Mouse (Mus musculus): ENCODE results near the gene Galnt13. TPM values are rescaled to one million over a fixed set of nuclear protein-coding genes. Genes with fewer than 3 reads are reported as not detected.
"Not testable (repeated sequence)": the region's sequence is repeated elsewhere in the genome, so short reads cannot be mapped to it uniquely, and the experiment has no call there.

Galnt13 gene
- total and polyA plus RNA-seq, 3 experiments = 0.01 to 0.48 (median 0.06) TPM

DNA sequence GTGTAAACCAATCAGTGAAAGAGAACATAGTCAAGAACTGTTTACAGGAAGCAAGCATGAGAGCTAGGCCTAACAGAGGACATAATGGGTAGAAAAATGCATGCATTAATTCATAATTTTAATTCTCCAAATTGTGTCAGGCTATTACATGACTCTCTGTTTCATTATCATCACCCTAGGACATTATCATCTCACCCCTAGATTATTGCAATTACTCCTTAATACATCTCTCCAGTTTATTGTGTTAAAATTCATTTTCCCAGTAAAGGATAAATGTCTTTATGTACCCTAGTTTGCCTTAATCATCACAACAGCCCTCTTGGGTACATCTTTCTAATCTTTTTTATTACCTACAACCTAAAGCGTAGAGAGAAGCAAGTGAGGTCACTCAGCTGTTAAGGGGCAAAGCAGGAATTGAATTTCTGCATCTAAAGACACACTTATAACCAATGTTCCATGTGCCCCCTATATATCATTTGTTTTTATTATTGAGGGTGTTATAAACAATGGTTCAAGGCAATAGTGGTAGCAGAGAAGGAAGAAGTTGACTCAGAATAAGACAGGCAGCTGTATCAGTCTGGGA, 479.1 kb downstream of the Galnt13 start:
- DNase-seq = no peak

- no peak for DNase-seq
Observed at GRCm38 (mm10) chr2:54936369-54936768, 500.3 kb downstream of the Galnt13 start.

DNA sequence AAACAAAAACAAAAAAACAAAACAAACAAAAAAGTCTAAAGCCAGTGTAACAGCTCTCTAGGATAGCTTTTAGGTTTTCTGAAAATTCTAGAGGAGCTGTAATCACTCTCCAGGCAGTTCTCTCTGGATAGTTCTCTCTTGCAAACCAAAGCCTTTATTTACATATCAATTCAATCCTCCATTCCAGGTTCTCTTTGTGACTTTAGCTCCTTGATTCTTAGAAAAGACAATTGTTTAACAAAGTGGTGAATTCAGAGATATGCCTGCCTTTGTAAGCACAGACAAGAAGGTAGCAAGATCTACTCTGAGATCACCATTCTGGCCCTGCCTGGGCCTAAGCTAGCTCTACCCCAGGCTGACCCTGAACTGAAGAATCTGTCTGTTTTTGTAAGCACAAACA, 501.2 kb downstream of the Galnt13 start:
- DNase-seq = no peak

DNA sequence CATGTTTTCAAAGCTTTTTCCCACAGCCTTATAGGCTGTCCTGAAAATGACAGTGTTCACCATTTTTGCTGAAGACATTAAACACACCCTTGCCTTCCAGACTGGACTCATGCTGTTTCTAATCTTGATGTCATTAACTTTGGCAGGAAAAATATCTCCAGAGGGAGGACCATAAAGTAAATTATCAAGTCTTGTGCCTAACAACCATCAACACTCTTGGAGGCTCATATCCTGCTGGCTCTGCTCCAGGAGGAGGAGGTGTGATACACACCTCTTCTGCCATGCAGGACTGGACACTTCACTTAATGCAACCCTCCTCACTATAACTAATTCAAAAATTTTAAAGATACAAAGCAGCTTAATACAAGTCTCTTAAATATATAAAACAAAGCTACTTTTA, 502.0 kb downstream of the Galnt13 start:
- DNase-seq = no peak

DNA sequence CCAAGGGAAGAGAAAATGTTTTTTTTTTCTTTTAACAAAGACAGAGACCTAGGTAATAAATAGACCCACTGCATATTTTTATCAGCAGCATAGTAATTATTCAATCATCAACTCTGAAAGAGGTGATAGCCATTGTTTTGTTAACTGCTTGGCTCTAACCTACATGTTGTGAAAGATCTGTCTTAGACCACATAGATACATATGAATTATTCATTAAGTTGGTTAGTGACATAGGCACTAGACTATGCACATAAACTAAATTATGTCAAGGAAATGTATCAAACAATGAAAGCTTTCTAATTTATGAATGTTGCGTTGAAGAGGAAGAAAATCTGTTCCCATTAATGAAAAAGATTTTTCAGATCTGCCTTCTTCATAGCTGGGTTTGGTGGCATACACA, 507.3 kb downstream of the Galnt13 start:
- no peak for DNase-seq

- no peak for DNase-seq
Observed at GRCm38 (mm10) chr2:54983839-54984238, 547.7 kb downstream of the Galnt13 start.

GRCm38 (mm10) chr2:55022539-55022938, 586.4 kb downstream of the Galnt13 start:
- not testable (repeated sequence) for DNase-seq

DNA sequence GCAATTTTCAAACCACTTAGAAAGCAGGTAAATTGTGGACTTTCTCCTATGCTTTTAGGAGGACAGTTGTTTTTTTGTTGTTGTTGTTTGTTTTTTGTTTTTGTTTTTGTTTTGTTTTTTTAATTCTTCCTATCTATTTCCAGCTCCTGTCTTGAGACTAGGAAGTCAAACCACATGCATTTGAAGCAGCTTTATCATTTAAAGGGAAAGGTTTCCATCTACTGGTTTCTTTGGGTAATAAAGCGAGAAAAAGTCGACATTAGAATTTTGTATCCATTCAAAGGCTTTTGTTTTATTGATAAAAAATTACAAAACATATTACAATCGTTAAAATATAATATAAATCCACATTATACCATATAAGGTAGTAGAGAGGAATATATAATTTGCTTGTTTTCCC, 598.5 kb downstream of the Galnt13 start:
- no peak for DNase-seq

GRCm38 (mm10) chr2:55065469-55066315, 629.6 kb downstream of the Galnt13 start:
- DNase-seq = no peak

DNA sequence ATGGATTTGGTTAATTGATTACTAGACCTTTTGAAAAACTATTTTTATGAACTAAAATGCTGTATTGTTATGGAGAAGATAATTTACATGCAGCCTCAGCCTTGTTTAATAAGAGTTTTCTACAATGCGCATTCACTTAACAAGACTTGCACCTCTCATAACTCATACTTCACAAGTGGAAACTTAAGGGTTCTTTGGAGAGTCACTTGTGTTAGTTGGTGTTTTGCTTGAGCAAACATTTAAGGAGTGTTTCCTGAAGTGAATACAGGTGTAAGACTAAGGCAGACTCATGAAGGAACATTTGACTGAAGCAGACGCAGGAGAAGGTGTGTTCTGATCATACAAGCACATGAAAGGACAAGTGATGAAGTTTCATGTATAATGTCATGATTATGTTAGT, 649.5 kb downstream of the Galnt13 start:
- no peak for DNase-seq

DNA sequence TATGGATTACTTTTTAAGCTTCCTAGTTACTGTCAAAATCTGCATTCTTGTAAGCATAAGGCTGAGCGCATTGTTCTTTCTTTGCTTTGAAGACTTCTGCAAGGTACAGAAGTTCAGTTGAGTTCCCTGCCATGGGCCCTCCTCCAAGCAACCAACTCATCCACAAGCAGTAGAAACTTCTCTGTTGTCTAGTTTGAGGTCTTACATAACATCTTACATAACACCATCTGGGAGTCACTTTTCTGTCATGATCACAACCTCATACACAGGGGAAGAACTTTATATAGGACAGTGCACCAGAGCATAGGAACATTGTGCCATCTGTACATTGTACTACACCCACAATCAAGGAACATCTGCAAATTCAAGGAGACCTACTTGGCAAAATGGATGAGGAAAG, 651.9 kb downstream of the Galnt13 start:
- DNase-seq = no peak

DNA sequence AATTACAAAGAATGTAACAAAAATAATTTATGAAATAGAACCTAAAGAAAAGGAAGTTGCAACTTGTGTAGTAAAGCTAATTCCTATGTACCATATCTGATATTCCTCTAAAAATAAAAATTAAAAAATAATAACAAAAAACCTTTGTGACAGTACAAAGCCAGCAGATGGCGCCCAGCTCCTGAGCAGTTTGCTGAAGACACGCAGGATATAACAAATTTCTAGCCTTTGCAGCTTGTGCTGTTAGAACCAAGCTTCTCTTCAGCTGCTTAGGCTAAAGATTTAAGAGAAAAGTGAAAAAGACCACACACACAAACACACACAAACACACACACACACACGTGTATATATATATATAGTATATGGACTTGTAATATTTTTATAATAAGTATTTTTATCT, 654.2 kb downstream of the Galnt13 start:
- DNase-seq = no peak

GRCm38 (mm10) chr2:55091495-55091894, 655.4 kb downstream of the Galnt13 start:
- DNase-seq = no peak

GRCm38 (mm10) chr2:55099100-55099499, 663.0 kb downstream of the Galnt13 start:
- no peak for DNase-seq

DNA sequence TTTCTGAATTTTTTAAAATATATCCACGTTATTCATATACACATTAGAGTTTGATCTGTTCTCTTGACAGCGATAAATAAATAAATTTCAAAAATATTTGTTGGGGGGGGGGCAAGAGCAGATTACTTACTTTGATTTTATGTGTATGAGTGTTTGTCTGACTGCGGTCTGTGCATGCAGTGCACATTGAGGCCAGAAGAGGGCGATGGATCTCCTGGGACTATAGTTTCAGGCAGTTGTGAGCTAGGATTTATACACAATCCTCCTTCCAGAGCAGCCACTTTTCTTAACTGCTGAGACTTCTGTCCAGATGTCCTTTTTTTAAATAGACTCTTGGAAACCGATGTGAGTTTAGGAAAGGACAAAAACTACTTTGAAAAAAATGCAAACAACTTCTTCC, 665.2 kb downstream of the Galnt13 start:
- DNase-seq = no peak

DNA sequence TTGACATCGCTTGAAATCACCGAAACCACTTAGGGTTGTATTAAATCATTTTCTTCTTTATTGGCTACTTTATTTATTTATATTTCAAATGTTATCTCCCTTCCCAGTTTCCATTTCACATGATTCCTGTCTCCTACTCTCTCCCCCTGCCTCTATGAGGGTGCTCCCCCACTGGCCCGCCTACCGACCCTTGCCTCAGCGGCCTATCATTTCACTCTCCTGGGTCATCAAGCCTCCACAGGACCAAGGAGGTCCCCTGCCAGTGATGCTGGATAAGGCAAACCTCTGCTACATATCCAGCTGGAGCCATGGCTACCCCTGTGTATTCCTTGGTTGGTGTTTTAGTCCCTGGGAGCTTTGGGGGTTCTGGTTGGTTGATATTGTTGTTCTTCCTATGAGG, 667.4 kb downstream of the Galnt13 start:
- DNase-seq = no peak

DNA sequence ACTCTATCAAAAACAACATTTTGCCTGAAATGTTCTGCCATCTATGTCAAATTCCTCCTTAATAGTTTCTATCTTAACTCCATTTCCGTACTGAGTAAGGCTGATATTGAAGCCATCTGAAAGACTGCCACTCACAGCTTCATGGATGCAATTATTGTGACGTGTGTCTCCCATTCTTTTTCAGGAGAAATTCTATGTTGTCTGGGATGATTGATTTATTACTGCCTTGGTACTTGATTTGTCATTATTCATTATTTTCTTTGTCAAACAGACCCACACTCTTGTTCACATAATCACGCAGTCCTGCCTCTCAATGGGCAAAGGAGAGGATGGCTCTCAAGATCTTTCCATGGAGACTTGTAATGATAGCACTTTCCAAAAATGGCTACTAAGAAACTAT, 671.7 kb downstream of the Galnt13 start:
- DNase-seq = no peak

GRCm38 (mm10) chr2:55153089-55153488, 717.0 kb downstream of the Galnt13 start:
- no peak for DNase-seq

- no peak for DNase-seq
Observed at GRCm38 (mm10) chr2:55164781-55165180, 728.7 kb downstream of the Galnt13 start.
